Mouse (Mus musculus): ENCODE data around the gene Ppy. TPM values are rescaled to one million over a fixed set of nuclear protein-coding genes. Genes with fewer than 3 reads are reported as not detected.

Gene Ppy
- total and polyA plus RNA-seq, 3 experiments, result not detected

- TF ChIP-seq KAT2A (conservative IDR thresholded peaks at IDR 0.05; ENCODE audit: low read depth, low read length), result peak; percentile 25; the same call in 1 of the 2 replicates
- TF ChIP-seq ZMIZ1 (IDR thresholded peaks at IDR 0.05; ENCODE audit: low read depth, low read length), result no peak
- no peak for TF ChIP-seq USF1 (IDR thresholded peaks at IDR 0.05; ENCODE audit: low read depth, low read length)
- TF ChIP-seq ZC3H11A (IDR thresholded peaks at IDR 0.05; ENCODE audit: low read depth, low read length), result peak; percentile 36; the same call in 1 of the 2 replicates
Measured at GRCm38 (mm10) chr11:102137625-102138446, 36.7 kb upstream of the Ppy start (continued).

- DNase-seq (ENCODE audit: low read depth, low spot score), result no peak
- H3K27me3 ChIP-seq (ENCODE audit: control insufficient read depth in 1 of 2, insufficient read depth in 2 of 2, low read length in 2 of 2), result peaks cover 0 to 1% of the 10 kb centered on the region in 2 experiments; a peak in 2 of 4 replicates
Measured at GRCm38 (mm10) chr11:102134516-102134915, 33.4 kb upstream of the Ppy start.

GRCm38 (mm10) chr11:102117386-102117785, 16.3 kb upstream of the Ppy start:
- H3K9me3 ChIP-seq (replicated peaks; ENCODE audit: insufficient read depth, low read length), result no peaks in the 10 kb centered on the region
- no peak for DNase-seq (ENCODE audit: low read depth, low spot score)
- no peaks in the 10 kb centered on the region for H3K79me2 ChIP-seq (ENCODE audit: control insufficient read depth, insufficient read depth, low read length, poor library complexity)
- TF ChIP-seq MEF2A (IDR thresholded peaks at IDR 0.05; ENCODE audit: extremely low read depth, insufficient replicate concordance, low read depth, low read length, poor library complexity, severe bottlenecking) (no peak), CHD2 (IDR thresholded peaks at IDR 0.05; ENCODE audit: low read length) (no peak), ETS1 (IDR thresholded peaks at IDR 0.05; ENCODE audit: low read depth, low read length) (no peak), SMC3 (IDR thresholded peaks at IDR 0.05; ENCODE audit: low read depth, low read length) (no peak), E2F4 (IDR thresholded peaks at IDR 0.05; ENCODE audit: borderline replicate concordance, low read depth, low read length) (no peak), RCOR1 (IDR thresholded peaks at IDR 0.05; ENCODE audit: low read depth, low read length) (no peak), SIN3A (IDR thresholded peaks at IDR 0.05; ENCODE audit: low read length) (no peak), ZNF384 (IDR thresholded peaks at IDR 0.05; ENCODE audit: low read depth, low read length) (no peak), POLR2A (IDR thresholded peaks at IDR 0.05; ENCODE audit: control insufficient read depth in 1 of 2, insufficient read depth in 1 of 2, low read depth in 1 of 2, low read length in 2 of 2, poor library complexity in 1 of 2) (no peak), ZC3H11A (IDR thresholded peaks at IDR 0.05; ENCODE audit: low read depth, low read length) (no peak), MAX (IDR thresholded peaks at IDR 0.05; ENCODE audit: low read length) (no peak), ZKSCAN1 (IDR thresholded peaks at IDR 0.05; ENCODE audit: low read depth, low read length) (no peak), HCFC1 (IDR thresholded peaks at IDR 0.05; ENCODE audit: low read depth, low read length) (no peak)
- peaks cover 0 to 4% of the 10 kb centered on the region in 2 experiments; a peak in 3 of 4 replicates for H3K27me3 ChIP-seq (ENCODE audit: control insufficient read depth in 1 of 2, insufficient read depth in 2 of 2, low read length in 2 of 2)
- H3K4me1 ChIP-seq (ENCODE audit: control insufficient read depth in 1 of 2, insufficient read depth in 2 of 2, low read length in 2 of 2), result peaks cover 0 to 3% of the 10 kb centered on the region in 2 experiments; a peak in 1 of 4 replicates
- no peaks in the 10 kb centered on the region for H3K36me3 ChIP-seq (ENCODE audit: control insufficient read depth in 1 of 2, insufficient read depth in 2 of 2, low read length in 2 of 2)
- no peak overlapping the region for H3K4me3 ChIP-seq (ENCODE audit: control insufficient read depth in 1 of 2, insufficient read depth in 1 of 2, low read depth in 2 of 2, low read length in 2 of 2)
- no peak overlapping the region for H3K27ac ChIP-seq (ENCODE audit: control insufficient read depth, low read depth, low read length)
- no peak overlapping the region for H3K9ac ChIP-seq (ENCODE audit: control insufficient read depth, low read depth, low read length, poor library complexity, severe bottlenecking)

More at GRCm38 (mm10) chr11:102134516-102134915, 33.4 kb upstream of the Ppy start:
- Histone ChIP-seq H3K4me3 (ENCODE audit: control insufficient read depth in 1 of 2, insufficient read depth in 1 of 2, low read depth in 2 of 2, low read length in 2 of 2) (no peak overlapping the region), H3K27ac (ENCODE audit: control insufficient read depth, low read depth, low read length) (no peak overlapping the region), H3K9me3 (replicated peaks; ENCODE audit: insufficient read depth, low read length) (no peaks in the 10 kb centered on the region), H3K36me3 (ENCODE audit: control insufficient read depth in 1 of 2, insufficient read depth in 2 of 2, low read length in 2 of 2) (peaks cover 0 to 6% of the 10 kb centered on the region in 2 experiments; a peak in 2 of 4 replicates), H3K9ac (ENCODE audit: control insufficient read depth, low read depth, low read length, poor library complexity, severe bottlenecking) (no peak overlapping the region), H3K79me2 (ENCODE audit: control insufficient read depth, insufficient read depth, low read length, poor library complexity) (no peaks in the 10 kb centered on the region), H3K4me1 (ENCODE audit: control insufficient read depth in 1 of 2, insufficient read depth in 2 of 2, low read length in 2 of 2) (peaks cover 2 to 13% of the 10 kb centered on the region in 2 experiments; a peak in 3 of 4 replicates)
- no peak for TF ChIP-seq MYC (IDR thresholded peaks at IDR 0.05; ENCODE audit: low read depth, low read length)
- TF ChIP-seq MEF2A (IDR thresholded peaks at IDR 0.05; ENCODE audit: extremely low read depth, insufficient replicate concordance, low read depth, low read length, poor library complexity, severe bottlenecking), result no peak
- TF ChIP-seq MAFK (IDR thresholded peaks at IDR 0.05; ENCODE audit: borderline replicate concordance, low read depth, low read length), result no peak
- TF ChIP-seq GATA1 (IDR thresholded peaks at IDR 0.05; ENCODE audit: low read depth, low read length), result no peak
- TF ChIP-seq POLR2A (IDR thresholded peaks at IDR 0.05; ENCODE audit: control insufficient read depth in 1 of 2, insufficient read depth in 1 of 2, low read depth in 1 of 2, low read length in 2 of 2, poor library complexity in 1 of 2), result no peak
- TF ChIP-seq ZKSCAN1 (IDR thresholded peaks at IDR 0.05; ENCODE audit: low read depth, low read length), result no peak
- TF ChIP-seq RAD21 (IDR thresholded peaks at IDR 0.05; ENCODE audit: low read depth, low read length), result no peak
- TF ChIP-seq GABPA (IDR thresholded peaks at IDR 0.05; ENCODE audit: low read depth, low read length), result no peak
- no peak for TF ChIP-seq ZNF384 (IDR thresholded peaks at IDR 0.05; ENCODE audit: low read depth, low read length)

Data from MEL (cell line).